Mouse (Mus musculus) midbrain, embryonic 12.5 days (tissue): ENCODE results near the gene St3gal4. TPM values are rescaled to one million over a fixed set of nuclear protein-coding genes. Genes with fewer than 3 reads are reported as not detected.
A peak's percentile ranks its signal among the peaks of the same experiment; 100 is the strongest.

Experiments used
- ATAC-seq: fragments of 200-750 bp; cut with Nextera tagmentation; 2 replicates; pipeline ENCODE4 v1.8.0; 2017; ENCODE audit warnings: low read depth, moderate TSS enrichment, moderate library complexity; ENCODE audit not compliant: low FRiP score
- H3K27ac ChIP-seq: fragments of 300-500 bp; sonication (generic); replicated peaks from 2 replicates; pipeline ENCODE4 v1.5.1; 2016; ENCODE audit warnings: mild to moderate bottlenecking
- H3K27me3 ChIP-seq: fragments of 300-500 bp; sonication (generic); 2 replicates; pipeline ENCODE4 v1.6.1; 2016; ENCODE audit warnings: mild to moderate bottlenecking
- H3K36me3 ChIP-seq: fragments of 300-500 bp; sonication (generic); 2 replicates; pipeline ENCODE4 v1.6.1; 2016
- H3K4me1 ChIP-seq: fragments of 300-500 bp; sonication (generic); 2 replicates; pipeline ENCODE4 v1.6.1; 2016
- H3K4me2 ChIP-seq: fragments of 300-500 bp; sonication (generic); replicated peaks from 2 replicates; pipeline ENCODE4 v1.6.1; 2016; ENCODE audit warnings: mild to moderate bottlenecking, moderate library complexity
- H3K4me3 ChIP-seq: fragments of 300-500 bp; sonication (generic); 2 replicates; pipeline ENCODE4 v1.5.1; 2016; ENCODE audit warnings: mild to moderate bottlenecking
- H3K9ac ChIP-seq: fragments of 300-500 bp; sonication (generic); replicated peaks from 2 replicates; pipeline ENCODE4 v1.6.1; 2016; ENCODE audit warnings: mild to moderate bottlenecking, moderate library complexity
- H3K9me3 ChIP-seq: fragments of 300-500 bp; sonication (generic); 2 replicates; pipeline ENCODE4 v1.6.1; 2016; ENCODE audit warnings: mild to moderate bottlenecking
- WGBS: fragments of 180-500 bp; shearing (Covaris S2); methylation state at CpG from one replicate; pipeline ENCODE4 v1.1.7; 2016; 5-methylcytosine and 5-hydroxymethylcytosine counted together
- polyA plus RNA-seq: library from polyadenylated mRNA; unstranded; fragments of >200 nt; fragmentation: Nextera tagmentation; extraction: Ambion mirVana; gene quantifications from 2 replicates; pipeline ENCODE4 v1.2.1, GENCODE M21; 2016

St3gal4 gene
- polyA plus RNA-seq, 1 experiment from 2014 or later: 11.4 TPM

DNA sequence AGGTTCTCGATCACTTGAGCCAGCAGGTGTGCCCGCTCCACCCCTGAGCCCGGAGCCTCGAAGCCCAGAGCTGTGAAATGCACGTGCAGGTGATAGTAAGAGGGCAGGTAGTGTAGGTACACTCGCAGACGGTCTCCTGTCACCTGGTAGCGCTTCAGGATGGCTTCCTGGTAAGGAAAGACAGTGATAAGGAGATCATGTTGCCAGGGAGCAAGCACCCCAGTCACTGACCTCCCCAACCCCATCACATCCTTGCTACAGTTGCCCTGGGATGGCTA lies 5.5 kb upstream of the St3gal4 start:
- Histone ChIP-seq H3K4me2 (no peak overlapping the region), H3K4me3 (no peak overlapping the region), H3K9ac (no peak overlapping the region), H3K27ac (no peak overlapping the region), H3K27me3 (no peaks in the 10 kb centered on the region; the same call in 1 of the 2 replicates), H3K36me3 (peaks cover 35% of the 10 kb centered on the region), H3K9me3 (no peaks in the 10 kb centered on the region), H3K4me1 (no peaks in the 10 kb centered on the region)
- no peak for ATAC-seq
- WGBS: 93% methylated on average over 8 of the region's 8 CpGs

DNA sequence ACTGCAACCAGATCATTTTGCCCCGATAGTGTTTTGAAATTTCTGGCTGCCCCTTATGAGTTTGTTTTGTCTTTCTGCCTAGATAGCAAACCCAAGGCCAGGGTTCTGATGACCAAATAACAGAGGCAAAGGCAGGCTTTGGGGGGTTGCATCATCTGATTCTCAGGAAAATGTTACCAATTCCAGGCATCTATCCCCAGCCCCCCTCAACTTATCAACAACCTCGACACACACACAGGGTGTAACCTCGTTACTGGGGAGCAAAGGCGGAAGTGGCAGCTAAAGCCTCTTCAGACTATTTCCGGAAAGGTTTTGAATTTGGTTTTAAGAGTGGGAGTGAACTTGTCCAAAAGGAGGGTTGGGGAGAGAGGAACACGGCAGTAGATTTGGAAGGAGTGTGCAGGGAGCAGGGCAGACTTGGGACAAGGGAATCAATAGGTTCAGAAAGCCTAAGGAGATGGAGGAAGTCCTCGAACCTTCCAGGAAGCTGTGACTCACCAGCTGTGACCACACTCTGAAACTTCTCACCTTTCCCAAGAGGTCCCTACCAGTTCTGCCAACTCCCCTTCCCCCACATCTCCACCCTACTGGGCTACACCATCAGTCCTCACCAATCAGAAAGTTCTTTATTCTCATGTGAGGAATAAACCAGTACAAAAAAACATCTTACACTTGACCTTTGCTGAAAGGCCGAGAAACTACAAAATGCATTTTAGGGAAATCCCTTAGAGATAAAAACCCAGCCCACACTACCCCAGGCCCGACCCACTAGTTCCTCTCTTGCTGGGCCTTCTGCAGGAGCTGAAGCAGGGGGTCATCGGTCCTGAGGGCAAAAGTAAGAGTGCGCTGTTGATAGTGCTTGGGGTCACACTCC lies 5.0 kb upstream of the St3gal4 start:
- H3K9ac ChIP-seq: no peak overlapping the region
- H3K4me1 ChIP-seq: no peaks in the 10 kb centered on the region
- H3K27ac ChIP-seq: no peak overlapping the region
- no peaks in the 10 kb centered on the region; the same call in 1 of the 2 replicates for H3K27me3 ChIP-seq
- H3K4me3 ChIP-seq: no peak overlapping the region
- 87% methylated on average over 11 of the region's 11 CpGs for WGBS
- no peak for ATAC-seq
- peaks cover 32% of the 10 kb centered on the region for H3K36me3 ChIP-seq
- H3K4me2 ChIP-seq: no peak overlapping the region
- no peaks in the 10 kb centered on the region for H3K9me3 ChIP-seq

DNA sequence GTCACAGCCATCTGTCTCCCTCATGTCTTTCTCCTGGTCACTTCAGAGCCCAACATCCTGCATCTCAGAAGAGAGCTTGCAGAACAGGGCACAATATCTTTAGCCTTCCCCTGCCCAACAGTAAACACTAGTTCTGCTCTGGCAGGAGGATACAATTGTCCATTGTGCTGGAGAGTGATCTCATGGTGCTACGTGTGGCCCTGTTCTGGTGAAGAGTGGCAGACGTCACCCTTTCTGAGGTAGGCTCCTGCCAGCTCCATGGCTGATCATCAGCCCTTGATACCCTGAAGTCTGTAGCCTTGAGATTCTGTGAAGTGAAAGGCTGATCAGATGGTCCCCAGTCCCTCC lies 4.4 kb upstream of the St3gal4 start:
- H3K36me3 ChIP-seq: peaks cover 29% of the 10 kb centered on the region
- H3K4me2 ChIP-seq: no peak overlapping the region
- no peaks in the 10 kb centered on the region; the same call in 1 of the 2 replicates for H3K27me3 ChIP-seq
- no peaks in the 10 kb centered on the region for H3K9me3 ChIP-seq
- H3K27ac ChIP-seq: no peak overlapping the region
- ATAC-seq: no peak
- H3K4me3 ChIP-seq: no peak overlapping the region
- no peaks in the 10 kb centered on the region for H3K4me1 ChIP-seq
- H3K9ac ChIP-seq: no peak overlapping the region
- 76% methylated on average over 2 of the region's 2 CpGs for WGBS

DNA sequence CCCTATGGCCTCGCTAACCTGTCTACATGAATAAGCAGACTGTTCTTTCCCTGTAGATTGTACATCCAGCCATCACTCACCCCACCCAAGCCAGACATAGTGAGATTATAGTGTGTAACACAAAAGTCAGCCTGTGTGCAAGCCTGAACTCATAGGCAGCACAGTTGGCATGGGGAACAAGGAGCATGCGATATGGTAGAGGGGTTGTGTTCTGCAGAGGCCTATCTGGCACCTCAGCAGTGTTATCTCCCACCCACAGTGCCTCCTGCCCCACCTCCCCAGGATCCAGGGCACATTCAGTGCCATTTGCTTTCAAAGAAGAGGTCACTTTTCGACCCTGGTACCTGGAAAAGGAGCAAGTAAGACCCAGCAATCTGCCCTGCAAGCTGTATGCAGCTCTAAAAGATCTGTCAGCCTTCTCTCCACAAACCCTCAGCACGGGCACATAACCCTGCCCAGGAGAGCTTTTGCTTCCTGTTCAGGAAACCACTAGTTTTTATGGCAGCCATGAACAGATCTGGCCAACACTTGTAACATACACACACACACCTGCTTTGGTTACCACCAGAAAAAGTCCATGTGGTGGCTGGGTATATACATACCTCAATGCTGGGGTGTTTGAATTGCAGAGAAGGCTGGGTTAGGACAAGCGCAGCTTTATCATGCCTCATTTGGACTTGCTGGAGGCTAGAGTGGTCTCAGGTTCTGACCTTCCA lies 3.6 kb upstream of the St3gal4 start:
- H3K27ac ChIP-seq: no peak overlapping the region
- peaks cover 4% of the 10 kb centered on the region for H3K4me1 ChIP-seq
- no peak overlapping the region for H3K4me3 ChIP-seq
- no peak for ATAC-seq
- no peak overlapping the region for H3K4me2 ChIP-seq
- WGBS: 82% methylated on average over 5 of the region's 5 CpGs
- peaks cover 29% of the 10 kb centered on the region for H3K36me3 ChIP-seq
- H3K27me3 ChIP-seq: no peaks in the 10 kb centered on the region; the same call in 1 of the 2 replicates
- no peaks in the 10 kb centered on the region for H3K9me3 ChIP-seq
- H3K9ac ChIP-seq: no peak overlapping the region

DNA sequence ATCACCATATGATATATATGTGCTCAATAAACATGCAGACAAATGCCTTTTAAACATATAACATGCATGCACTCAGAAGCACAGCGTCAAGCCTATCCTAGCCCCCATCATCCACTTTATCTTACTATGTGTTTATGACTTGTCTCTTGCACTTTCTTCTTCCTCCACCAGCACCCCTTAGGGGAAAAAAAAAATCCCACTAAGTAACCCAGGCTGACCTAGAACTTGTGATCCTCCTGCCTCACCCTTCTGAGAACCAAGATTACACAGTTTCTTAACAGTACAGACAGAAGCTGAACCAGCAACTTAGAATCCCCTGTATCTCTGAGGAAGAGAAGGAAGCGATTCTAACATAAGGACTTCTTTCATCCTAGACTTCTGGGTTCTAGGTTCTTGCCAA lies 505 bp downstream of the St3gal4 start:
- 94% methylated on average over 2 of the region's 2 CpGs for WGBS
- H3K4me3 ChIP-seq: no peak overlapping the region
- ATAC-seq: no peak
- no peaks in the 10 kb centered on the region; the same call in 1 of the 2 replicates for H3K27me3 ChIP-seq
- H3K9me3 ChIP-seq: no peaks in the 10 kb centered on the region
- no peak overlapping the region for H3K9ac ChIP-seq
- no peak overlapping the region for H3K4me2 ChIP-seq
- no peak overlapping the region for H3K27ac ChIP-seq
- H3K4me1 ChIP-seq: peaks cover 17% of the 10 kb centered on the region
- peaks cover 4% of the 10 kb centered on the region; the same call in 1 of the 2 replicates for H3K36me3 ChIP-seq

DNA sequence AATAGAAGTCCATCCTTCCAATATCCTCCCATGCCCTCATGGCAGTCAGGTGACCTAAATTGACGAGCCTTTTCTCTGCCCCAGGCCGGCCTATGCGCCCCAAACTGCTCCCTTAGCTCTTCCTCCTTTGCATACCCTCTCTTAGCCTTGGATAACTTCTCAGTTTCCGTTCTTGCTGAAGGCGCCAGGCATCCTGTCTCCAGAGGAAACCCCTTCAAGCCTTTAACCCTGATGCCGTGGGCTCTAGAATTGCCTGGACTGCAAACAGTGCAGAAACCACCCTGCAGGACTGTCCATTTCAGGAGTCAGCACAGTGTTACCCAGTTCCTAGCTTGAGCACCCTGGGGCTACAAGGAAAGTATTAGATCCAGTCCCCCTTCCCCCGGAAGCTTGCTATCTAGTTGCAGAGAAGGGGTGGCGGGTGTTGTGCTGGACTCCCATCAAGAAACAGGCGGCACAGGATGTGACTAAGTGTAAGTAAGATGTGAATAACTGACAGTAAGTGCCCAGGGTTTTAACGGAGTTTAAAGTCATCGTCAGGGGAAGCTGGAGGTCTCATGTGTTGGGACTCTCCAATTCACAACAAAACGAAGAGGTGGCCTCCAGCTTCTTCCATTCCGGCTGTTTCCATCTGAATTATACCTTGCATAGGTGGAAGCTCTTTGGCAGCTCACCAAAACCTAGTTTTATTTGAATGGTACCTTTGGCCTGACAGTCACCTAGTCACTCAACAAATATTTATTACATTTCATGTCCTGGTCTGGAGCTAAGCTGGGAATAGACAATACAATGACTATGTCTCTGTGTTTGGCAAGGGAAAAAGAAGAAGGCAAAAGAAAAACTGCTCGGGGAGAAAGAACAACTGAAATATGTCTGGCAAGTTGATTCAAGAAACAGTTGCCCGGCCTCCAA lies 1.4 kb downstream of the St3gal4 start:
- Histone ChIP-seq H3K27me3 (no peaks in the 10 kb centered on the region; the same call in 1 of the 2 replicates), H3K36me3 (no peaks in the 10 kb centered on the region), H3K4me2 (peak overlapping the region; percentile 84), H3K9ac (peak overlapping the region; percentile 67), H3K9me3 (no peaks in the 10 kb centered on the region), H3K4me1 (peaks cover 17% of the 10 kb centered on the region), H3K4me3 (peak overlapping the region; percentile 56), H3K27ac (peak overlapping the region; percentile 22; the same call in 1 of the 2 replicates)
- WGBS: 31% methylated on average over 15 of the region's 15 CpGs
- no peak for ATAC-seq

DNA sequence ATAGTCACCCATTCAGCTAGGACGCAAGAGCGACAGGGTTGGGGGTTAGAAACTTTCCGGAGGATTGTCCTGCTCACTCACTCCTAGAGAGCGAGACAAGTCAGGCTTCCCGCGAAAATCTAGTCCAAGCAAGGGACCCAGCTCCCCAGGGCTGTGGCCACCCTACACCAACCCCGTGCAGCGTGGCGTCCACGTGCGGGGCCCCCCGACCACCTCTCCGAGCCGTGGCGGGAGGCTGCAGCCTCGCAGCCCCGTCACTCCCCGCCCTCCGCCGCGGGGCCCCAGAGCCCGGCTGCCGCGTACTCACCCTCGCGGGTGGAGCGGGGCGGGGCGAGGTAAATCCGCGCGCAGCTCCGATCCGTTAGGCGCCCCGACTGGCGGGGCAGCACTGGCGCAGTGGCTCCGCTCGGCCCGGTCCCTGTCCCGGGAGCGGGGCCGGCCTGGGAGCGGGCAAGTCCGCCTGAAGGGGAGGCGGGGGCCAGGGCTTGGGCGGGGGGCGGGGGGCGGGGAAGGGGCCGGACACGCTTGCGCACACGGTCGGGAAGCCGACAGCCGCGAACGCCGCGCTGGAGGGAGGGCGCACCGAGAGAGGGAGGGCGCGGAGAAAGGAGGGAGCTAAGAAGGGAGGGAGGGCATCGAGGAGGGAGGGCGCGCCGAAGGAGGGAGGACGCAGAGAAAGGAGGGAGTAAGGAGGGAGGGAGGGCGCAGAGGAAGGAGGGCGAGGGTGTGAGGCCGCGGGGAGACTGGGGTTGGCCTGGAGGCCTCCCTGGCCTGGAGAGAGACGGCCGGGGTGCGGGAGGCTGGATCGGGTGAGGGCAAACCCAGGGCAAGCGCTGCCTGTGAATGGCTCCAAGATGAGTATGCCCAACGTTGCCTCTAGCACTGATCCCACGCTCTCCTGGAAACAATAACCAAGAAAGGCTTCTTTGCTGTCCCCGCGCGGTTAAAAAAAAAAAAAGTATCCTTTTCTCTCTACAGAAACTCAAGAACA lies 2.4 kb downstream of the St3gal4 start:
- Histone ChIP-seq H3K27ac (peak overlapping the region; percentile 58), H3K9me3 (no peaks in the 10 kb centered on the region), H3K9ac (peak overlapping the region; percentile 67), H3K27me3 (no peaks in the 10 kb centered on the region; the same call in 1 of the 2 replicates), H3K36me3 (no peaks in the 10 kb centered on the region), H3K4me1 (peaks cover 26% of the 10 kb centered on the region), H3K4me2 (peak overlapping the region; percentile 84), H3K4me3 (peak overlapping the region; percentile 56)
- WGBS: 1% methylated on average over 82 of the region's 84 CpGs
- ATAC-seq: peak; percentile 90

DNA sequence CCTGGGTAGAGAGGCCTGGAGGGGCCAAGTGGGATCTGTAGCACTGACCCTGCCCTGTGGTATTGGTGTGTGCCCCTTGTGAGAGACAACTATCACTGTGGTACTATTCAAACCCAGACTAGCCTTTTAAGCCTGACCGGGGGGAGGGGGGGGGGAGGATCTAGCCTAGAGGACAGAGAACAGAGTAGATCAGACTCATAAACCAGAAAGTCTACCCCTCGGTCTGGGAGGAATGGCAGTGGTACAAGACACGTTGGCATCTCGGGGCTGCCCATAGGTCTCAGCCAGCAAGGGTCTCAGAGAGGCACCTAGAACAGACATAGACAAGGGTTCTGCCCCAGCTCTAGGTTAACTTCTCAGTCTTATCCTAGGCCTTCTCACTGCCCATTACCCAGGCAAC lies 3.3 kb downstream of the St3gal4 start:
- H3K9ac ChIP-seq: peak overlapping the region; percentile 67
- H3K27me3 ChIP-seq: no peaks in the 10 kb centered on the region; the same call in 1 of the 2 replicates
- no peaks in the 10 kb centered on the region for H3K9me3 ChIP-seq
- peak overlapping the region; percentile 84 for H3K4me2 ChIP-seq
- no peak overlapping the region for H3K27ac ChIP-seq
- H3K4me3 ChIP-seq: peak overlapping the region; percentile 56
- 56% methylated on average over 4 of the region's 4 CpGs for WGBS
- H3K4me1 ChIP-seq: peaks cover 27% of the 10 kb centered on the region
- H3K36me3 ChIP-seq: no peaks in the 10 kb centered on the region
- peak; percentile 2; the same call in 1 of the 2 replicates for ATAC-seq

DNA sequence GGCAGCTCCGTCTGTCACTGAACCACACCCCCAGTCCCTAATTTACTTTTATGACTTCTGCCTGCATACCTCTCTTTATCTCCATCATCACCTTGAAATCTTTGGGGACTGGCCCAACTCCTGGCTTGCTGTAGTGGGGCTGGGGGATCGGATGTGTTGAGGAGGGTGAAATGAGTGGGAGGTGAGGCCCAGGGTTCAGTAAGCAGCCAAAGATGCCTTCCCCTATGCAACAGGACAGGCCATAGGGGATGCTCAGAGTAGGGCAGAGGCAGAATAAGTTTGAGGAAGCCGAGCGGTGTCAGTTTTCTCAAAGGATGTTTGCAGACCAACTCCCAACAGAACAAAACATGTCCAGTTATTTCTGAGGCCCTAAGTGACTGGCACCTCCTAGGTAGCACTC lies 3.8 kb downstream of the St3gal4 start:
- Histone ChIP-seq H3K27ac (no peak overlapping the region), H3K9ac (no peak overlapping the region), H3K36me3 (no peaks in the 10 kb centered on the region), H3K9me3 (no peaks in the 10 kb centered on the region), H3K4me2 (no peak overlapping the region), H3K4me3 (no peak overlapping the region), H3K4me1 (peaks cover 27% of the 10 kb centered on the region), H3K27me3 (no peaks in the 10 kb centered on the region; the same call in 1 of the 2 replicates)
- whole genome bisulfite sequencing: 71% methylated on average over 3 of the region's 4 CpGs
- no peak for ATAC-seq

DNA sequence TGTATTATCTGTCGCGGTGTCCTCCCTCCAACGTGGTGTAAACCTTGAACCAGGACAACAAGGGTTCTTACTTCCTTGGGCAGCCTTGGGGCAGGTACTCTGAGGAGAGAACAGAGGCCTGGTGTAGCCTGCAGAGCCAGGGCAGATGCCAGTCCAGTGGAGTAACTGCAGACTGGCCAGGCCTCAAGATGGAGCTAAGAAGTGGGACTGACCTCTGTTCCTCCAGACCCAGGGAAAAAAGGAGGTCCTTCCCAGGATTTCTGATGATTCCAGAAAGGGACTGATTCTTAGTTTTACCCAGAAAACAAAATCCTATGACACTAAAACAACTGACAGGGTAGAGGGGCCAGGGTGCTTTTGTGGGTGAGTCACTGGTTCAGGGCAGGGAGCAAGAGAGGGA lies 4.8 kb downstream of the St3gal4 start:
- no peak overlapping the region for H3K4me3 ChIP-seq
- H3K27me3 ChIP-seq: no peaks in the 10 kb centered on the region
- no peak for ATAC-seq
- H3K9ac ChIP-seq: no peak overlapping the region
- no peak overlapping the region for H3K4me2 ChIP-seq
- no peaks in the 10 kb centered on the region for H3K9me3 ChIP-seq
- 90% methylated on average over 3 of the region's 3 CpGs for WGBS
- H3K27ac ChIP-seq: no peak overlapping the region
- no peaks in the 10 kb centered on the region for H3K36me3 ChIP-seq
- H3K4me1 ChIP-seq: peaks cover 27% of the 10 kb centered on the region
